Mouse (Mus musculus): Measurements from ENCODE around the gene 1110002E22Rik.

The 1110002E22Rik gene

GRCm38 (mm10) chr3:138064732-138065645 is at the start of gene 1110002E22Rik:
TSS of gene 1110002E22Rik (plus strand) at chr3:138065052.
- DNase-seq (ENCODE audit: extremely low read depth, low read depth): no peak

- no peak for DNase-seq (ENCODE audit: extremely low read depth, low read depth)
These were observed 48.0 kb upstream of the 1110002E22Rik start for GRCm38 (mm10) chr3:138016810-138017209.

GRCm38 (mm10) chr3:138022003-138022402 is 42.8 kb upstream of the 1110002E22Rik start:
- peak; percentile 46 for DNase-seq (ENCODE audit: extremely low read depth, low read depth)

- no peak for DNase-seq (ENCODE audit: extremely low read depth, low read depth)
These were observed 42.2 kb upstream of the 1110002E22Rik start for GRCm38 (mm10) chr3:138022651-138023050.

- DNase-seq (ENCODE audit: extremely low read depth, low read depth): no peak
These were observed 38.6 kb upstream of the 1110002E22Rik start for GRCm38 (mm10) chr3:138026286-138026685.

- no peak for DNase-seq (ENCODE audit: extremely low read depth, low read depth)
These were observed 37.1 kb upstream of the 1110002E22Rik start for GRCm38 (mm10) chr3:138027575-138028362.

GRCm38 (mm10) chr3:138029351-138029750 is 35.5 kb upstream of the 1110002E22Rik start:
- DNase-seq (ENCODE audit: extremely low read depth, low read depth): no peak

- DNase-seq (ENCODE audit: extremely low read depth, low read depth): no peak
These were observed 34.3 kb upstream of the 1110002E22Rik start for GRCm38 (mm10) chr3:138030563-138030962.

- no peak for DNase-seq (ENCODE audit: extremely low read depth, low read depth)
These were observed 30.9 kb upstream of the 1110002E22Rik start for GRCm38 (mm10) chr3:138033986-138034385.

GRCm38 (mm10) chr3:138040938-138041337 is 23.9 kb upstream of the 1110002E22Rik start:
- no peak for DNase-seq (ENCODE audit: extremely low read depth, low read depth)

GRCm38 (mm10) chr3:138041591-138042301 is 23.1 kb upstream of the 1110002E22Rik start:
- DNase-seq (ENCODE audit: extremely low read depth, low read depth): no peak

- DNase-seq (ENCODE audit: extremely low read depth, low read depth): no peak
These were observed 21.5 kb upstream of the 1110002E22Rik start for GRCm38 (mm10) chr3:138043316-138043715.

- no peak for DNase-seq (ENCODE audit: extremely low read depth, low read depth)
These were observed 15.3 kb upstream of the 1110002E22Rik start for GRCm38 (mm10) chr3:138049555-138049954.

GRCm38 (mm10) chr3:138050772-138051171 is 14.1 kb upstream of the 1110002E22Rik start:
- no peak for DNase-seq (ENCODE audit: extremely low read depth, low read depth)

GRCm38 (mm10) chr3:138051431-138051830 is 13.4 kb upstream of the 1110002E22Rik start:
- DNase-seq (ENCODE audit: extremely low read depth, low read depth): no peak

- DNase-seq (ENCODE audit: extremely low read depth, low read depth): no peak
These were observed 10.9 kb upstream of the 1110002E22Rik start for GRCm38 (mm10) chr3:138053969-138054368.

GRCm38 (mm10) chr3:138056976-138057375 is 7.9 kb upstream of the 1110002E22Rik start:
- no peak for DNase-seq (ENCODE audit: extremely low read depth, low read depth)

GRCm38 (mm10) chr3:138058226-138058625 is 6.6 kb upstream of the 1110002E22Rik start:
- DNase-seq (ENCODE audit: extremely low read depth, low read depth): no peak

GRCm38 (mm10) chr3:138060429-138060828 is 4.4 kb upstream of the 1110002E22Rik start:
- DNase-seq (ENCODE audit: extremely low read depth, low read depth): peak; percentile 19

- peak; percentile 49 for DNase-seq (ENCODE audit: extremely low read depth, low read depth)
These were observed 3.5 kb upstream of the 1110002E22Rik start for GRCm38 (mm10) chr3:138061205-138061911.

- no peak for DNase-seq (ENCODE audit: extremely low read depth, low read depth)
These were observed 2.2 kb upstream of the 1110002E22Rik start for GRCm38 (mm10) chr3:138062673-138063072.

Data from MEL-GATA-1-ER (cell line).